Mouse (Mus musculus) gastrocnemius, postnatal 10 days (tissue): ENCODE results near the gene Sned1. TPM values are rescaled to one million over a fixed set of nuclear protein-coding genes. Genes with fewer than 3 reads are reported as not detected.
"Not testable (repeated sequence)": the region's sequence is repeated elsewhere in the genome, so short reads cannot be mapped to it uniquely, and the experiment has no call there.

Experiments used
- DNase-seq: peaks from one replicate; pipeline ENCODE4 v3.0.0; 2021; ENCODE audit warnings: mixed read lengths
- total RNA-seq, 2 experiments: library from RNA; stranded (reverse); gene quantifications; 2 replicates each; pipeline ENCODE4 v1.2.3; 2021

Gene Sned1
- total RNA-seq, 2 experiments from 2014 or later = 5.9 to 9.7 TPM

DNA sequence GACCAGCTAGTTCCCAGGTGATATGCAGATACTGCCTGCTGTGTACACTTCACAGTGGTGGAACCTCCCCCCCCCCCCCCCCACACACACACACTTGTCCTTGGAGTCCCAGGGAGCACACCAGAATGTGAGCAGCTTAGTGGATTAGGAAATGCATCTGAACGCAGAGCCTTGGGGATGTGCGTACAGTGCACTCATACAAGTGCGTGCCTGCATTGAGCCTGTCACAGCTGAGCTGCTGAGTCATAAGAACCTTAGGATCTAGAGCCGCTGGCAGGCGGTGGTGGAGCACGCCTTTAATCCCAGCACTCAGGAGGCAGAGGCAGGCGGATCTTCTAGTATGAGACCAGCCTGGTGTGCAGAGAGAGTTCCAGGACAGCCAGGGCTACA is 7.7 kb upstream of the Sned1 start:
- no peak for DNase-seq

DNA sequence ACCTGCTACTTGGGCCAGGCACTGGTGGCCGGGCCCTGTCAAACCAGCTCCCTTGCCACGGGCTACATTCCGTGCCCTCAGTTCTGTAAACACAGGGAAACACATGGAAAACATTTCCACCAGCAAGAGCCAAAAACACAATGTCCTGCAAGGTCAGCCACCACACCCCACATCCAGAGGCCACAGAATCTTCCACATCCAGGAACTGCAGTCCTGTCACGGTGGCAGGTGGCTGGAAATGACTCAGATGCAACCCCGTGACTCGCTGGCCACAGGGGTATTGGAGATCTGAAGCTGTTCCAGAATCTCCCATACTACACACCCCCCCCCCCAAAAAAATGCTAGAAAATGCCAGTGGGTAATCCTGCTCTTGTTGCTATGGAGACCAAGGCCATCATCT is 6.4 kb upstream of the Sned1 start:
- DNase-seq = no peak

DNA sequence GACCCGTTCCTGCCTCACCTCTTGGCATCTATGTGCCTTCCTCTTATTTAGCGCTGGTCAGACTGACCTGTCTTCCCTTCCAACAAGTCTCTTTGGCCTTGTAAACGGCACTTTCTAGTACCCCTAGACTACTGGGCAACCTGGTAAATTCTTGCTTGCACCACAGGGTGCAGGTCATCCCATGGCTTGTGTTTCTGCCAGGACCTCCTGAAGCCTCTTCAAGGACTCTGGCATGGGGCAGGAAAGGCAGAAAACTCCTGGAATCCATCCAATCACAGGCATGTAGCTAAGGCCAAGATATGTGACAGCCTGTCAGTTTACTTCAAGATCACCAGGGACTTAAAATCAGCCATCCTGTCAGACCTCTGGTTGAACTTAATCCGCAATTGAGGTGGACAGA is 6.0 kb upstream of the Sned1 start:
- DNase-seq = no peak

DNA sequence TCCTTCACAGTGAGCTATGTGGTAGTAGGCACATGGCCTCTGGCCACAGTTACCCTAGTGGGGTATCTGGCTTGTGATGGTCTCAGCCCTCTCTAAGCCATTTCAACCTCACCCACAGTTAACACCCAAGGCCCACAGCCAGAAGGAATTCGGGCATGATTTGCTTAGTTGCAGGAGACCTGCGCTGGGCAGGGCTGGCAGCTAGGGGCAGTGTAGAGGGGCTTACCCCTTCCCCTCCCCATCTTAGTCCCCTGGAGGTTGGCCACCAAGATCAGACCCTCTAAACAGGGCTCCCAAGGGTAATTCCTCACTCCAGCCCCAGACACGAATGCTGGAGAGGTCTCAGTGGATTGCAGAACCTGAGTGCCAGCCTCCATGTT is 894 bp downstream of the Sned1 start:
- no peak for DNase-seq

DNA sequence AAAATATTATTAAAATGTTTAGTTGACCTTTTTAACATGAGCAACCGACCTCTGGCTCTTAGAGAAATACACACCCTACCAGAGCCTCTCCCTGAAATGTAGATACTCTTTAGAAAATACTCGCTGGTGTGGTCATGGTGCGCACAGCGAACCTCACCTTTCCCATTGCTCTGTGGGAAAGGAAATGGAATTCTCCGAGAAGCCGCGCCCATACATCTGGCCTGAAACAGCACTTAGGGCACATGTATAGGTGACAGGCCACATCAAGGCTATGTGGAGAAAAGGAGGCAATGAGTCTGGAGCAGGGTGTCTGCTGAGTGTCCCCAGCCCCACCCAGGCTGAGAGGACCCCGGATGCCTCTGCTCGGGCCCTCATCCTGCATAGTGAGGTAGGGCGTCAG is 2.0 kb downstream of the Sned1 start:
- no peak for DNase-seq

DNA sequence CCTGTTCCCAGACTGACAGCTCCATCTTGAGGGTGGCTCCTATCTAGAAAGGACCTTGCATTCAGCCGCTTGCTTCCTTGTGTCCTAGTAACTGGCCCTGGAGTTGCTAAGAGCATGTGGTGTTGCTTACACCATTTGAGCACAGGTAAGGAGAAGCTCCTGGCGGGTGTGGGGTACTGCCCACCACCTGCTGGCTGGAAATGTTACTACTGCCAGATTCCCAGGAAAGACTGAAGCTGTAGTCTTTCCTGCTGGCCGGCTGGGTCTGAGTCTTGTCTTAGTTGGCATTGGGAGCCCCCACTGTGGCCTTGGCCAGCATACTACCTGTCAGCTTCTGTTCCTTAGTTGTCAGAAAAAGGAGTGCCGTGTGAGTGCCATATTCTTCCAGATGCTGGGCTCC is 2.6 kb downstream of the Sned1 start:
- no peak for DNase-seq

DNA sequence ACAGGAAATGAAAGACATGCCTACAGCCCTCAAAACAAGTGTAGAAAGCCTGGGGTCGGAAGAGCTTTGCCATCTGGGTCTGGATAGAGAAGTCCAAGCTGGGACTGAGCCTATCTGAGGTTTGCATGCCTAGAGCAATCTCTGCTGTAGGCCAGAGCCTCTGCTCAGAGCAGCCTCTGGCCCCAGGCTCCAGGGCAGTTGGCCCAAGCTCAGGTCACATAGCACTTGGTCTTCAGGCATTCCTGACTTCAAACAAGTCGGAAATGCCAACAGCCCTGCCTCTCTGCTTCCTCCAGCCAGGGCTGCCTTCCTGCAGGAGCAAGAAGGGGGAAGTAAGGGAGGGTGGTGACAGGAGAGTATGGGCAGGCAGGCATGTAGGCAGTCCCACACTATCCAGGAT is 10.3 kb downstream of the Sned1 start:
- no peak for DNase-seq

DNA sequence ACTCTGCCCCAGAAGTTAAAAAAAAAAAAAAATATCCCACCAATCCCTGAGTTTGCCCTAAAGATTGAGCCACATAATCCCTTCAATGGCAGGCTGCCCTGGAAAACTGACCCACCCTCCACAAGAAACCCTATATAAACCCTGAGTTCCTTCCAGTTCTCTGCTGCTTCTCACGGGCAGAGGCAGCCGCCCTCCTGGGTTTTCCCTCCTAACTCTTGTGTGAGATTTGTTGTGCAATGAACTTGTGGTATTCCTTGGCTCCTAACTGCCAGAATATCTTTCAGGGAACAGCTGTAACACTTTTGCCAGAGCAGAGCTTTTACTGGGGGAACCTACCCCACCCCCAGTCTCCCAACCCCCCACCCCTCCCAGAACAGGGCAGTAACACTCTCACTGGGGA is 16.9 kb downstream of the Sned1 start:
- DNase-seq = no peak

DNA sequence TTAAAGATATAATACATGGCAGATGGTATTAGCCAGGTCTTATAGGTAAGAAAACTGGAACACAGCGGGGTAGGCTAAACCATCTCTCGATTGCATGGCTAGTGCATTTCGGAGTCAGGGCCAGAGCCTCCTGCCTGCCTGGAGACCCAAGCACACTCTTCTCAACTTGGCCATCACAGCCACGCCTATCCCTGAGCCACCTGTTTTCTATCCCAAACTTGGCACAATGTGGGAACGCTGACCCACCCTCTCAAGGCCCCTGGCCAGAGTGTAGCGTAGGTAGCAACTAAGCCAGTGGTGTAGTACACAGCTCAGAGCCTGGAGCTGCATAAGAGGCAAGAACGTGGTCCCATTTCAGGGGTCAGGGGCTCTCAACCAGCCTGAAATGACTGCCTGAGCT is 20.1 kb downstream of the Sned1 start:
- no peak for DNase-seq

DNA sequence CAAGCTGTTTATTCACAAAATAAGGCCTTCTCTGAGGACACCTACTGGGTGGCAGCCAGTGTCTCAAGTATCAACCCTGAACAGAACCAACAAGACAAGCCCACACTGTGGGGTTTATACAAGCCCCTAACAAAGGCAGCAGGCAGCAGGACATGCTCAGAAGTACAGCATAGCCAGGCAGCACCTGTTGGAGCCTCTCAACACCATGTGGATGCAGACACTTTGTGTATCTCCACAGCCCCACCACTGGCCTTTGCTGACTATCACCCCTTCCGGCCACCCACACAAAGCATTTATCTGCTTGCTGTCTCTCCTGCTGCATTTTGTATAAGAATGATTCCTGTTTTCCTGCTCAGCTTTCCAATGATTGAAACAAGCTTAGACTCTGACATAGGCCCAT is 21.9 kb downstream of the Sned1 start:
- DNase-seq = no peak

DNA sequence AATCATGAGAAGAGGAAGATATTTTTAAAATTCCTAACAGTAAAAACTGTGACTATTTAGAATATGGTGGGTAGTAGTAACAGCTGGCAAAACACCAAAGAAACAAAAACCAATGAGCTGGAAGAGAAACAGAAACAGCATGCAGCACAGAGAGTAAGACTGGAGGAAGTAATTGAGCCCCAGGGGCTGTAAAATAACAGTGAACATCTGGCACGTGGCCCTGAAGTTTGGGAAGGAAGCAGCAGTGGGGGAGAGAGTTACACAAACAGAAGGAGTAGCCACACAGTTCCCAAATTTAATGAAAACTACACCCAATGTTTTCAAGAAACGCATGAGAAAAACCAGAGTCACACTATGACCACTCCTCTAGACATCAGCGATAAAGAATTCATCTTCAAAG is 31.6 kb downstream of the Sned1 start:
- DNase-seq = no peak

DNA sequence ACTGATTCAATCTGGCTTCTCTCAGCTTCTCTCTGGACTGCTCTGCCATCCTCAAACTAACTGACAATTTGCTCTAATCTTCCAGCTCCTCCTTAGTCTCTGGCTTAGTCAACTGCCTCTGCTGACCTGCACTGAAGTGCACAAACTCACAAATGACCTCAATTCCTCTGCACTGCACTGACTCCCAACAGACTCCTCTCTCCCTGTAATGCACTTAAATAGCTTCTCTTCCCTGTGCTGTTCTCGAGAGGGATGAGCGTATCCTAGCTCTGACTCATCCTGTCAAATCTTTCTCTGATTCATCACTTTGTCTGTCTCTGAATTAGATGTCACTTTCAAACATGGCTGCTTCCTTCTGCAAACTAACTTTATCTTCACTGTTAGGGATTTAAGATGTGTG is 32.6 kb downstream of the Sned1 start:
- DNase-seq = no peak

DNA sequence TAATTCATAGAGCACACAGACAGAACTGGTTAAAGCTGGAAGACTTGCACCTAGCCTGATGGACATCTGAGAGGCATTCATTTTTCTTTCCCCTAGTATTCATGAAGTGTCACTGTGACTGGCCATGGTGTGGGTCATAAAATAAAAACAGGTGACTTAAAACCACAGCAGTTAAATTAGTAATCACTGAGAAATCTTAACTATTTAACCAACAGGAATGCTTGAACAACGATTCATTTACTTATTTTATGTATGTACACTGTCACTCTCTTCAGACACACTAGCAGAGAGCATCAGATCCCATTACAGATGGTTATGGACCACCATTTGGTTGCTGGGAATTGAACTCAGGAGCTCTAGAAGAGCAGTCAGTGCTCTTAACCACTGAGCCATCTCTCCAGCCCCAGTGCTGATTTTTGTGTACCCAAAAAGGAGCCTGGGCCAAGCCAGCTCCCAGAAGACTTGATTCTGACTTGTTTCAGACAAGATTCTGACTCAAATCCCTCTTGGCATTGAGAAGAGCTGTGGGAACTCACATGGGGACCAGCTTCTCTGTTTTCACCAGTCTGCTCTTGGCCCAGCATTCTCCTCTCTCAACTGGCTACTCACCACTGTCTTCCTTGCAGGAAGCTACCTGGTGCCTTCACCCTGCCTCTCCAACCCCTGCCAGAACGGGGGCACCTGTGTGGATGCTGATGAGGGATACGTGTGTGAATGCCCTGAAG is 35.0 kb downstream of the Sned1 start:
- DNase-seq = no peak

DNA sequence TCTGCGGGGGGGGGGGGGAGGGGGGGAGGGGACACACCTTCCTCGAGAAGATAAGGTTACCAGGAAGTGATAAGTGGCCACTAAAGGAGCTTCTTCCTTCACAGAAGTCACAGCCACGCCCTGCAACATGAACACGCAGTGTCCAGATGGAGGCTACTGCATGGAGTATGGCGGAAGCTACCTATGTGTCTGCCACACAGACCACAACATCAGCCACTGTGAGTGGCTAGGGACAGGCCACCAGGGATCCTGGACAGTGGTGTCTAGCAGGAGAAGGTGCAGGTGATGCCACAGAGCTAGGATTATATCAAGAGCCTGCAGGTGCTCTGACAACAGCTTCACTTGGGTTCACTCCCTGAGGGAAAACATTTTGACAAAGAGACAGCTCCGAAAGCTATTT is 36.1 kb downstream of the Sned1 start:
- no peak for DNase-seq

DNA sequence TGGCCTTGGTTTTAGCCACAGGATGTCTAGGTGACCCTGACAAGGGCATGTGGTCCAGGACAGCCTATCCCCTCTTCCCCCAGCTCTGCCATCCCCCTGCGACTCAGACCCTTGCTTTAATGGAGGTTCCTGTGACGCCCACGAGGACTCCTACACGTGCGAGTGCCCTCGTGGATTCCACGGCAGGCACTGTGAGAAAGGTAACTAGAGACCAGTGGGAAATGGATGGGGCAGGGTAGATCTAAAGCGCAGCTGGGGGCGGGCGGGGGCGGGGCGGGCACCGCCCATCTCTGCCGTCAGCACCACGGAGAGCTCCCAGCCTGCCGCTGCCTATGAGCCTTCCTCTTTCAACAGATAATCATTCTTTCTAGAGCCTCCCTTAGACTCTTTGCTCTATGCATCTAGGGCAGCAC is 36.8 kb downstream of the Sned1 start:
- DNase-seq = peak; percentile 32

DNA sequence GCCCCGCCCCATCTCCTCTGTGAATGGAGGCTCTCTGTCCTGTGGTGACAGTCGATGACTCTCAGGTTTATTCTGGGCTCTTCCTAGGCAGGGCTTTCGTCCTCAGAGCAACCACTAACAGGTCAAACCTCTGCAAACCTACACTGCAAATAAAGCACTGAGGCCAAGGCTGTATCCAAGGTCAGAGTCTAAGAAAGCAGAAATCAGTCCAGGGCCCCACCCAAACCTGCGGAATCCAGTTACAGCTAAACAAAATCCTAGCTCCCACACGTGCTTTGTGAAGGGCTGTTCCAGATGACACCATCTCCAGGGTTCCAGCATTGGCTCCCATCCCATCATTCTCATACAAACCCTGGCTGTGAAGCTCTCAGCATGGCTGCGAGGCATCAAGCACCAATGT is 39.9 kb downstream of the Sned1 start:
- DNase-seq = no peak

DNA sequence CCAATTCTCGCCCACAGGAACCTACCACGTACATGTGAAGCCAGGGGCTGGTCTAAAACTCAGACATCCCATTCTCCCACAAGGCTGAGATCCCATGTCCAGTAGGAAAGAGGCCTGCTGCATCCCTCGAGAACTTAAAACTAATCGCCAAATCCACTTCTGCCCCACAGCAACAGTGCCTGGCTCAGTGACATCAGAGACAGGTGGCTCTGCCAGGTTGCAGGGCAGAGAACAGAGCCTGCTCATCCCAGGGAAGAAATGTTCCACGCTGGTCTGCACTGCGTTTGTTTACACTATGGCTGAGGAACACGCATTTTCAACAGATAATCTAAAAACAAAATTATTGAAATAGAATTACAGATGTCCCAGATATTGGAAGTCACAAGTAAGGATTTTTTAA is 41.4 kb downstream of the Sned1 start:
- no peak for DNase-seq

DNA sequence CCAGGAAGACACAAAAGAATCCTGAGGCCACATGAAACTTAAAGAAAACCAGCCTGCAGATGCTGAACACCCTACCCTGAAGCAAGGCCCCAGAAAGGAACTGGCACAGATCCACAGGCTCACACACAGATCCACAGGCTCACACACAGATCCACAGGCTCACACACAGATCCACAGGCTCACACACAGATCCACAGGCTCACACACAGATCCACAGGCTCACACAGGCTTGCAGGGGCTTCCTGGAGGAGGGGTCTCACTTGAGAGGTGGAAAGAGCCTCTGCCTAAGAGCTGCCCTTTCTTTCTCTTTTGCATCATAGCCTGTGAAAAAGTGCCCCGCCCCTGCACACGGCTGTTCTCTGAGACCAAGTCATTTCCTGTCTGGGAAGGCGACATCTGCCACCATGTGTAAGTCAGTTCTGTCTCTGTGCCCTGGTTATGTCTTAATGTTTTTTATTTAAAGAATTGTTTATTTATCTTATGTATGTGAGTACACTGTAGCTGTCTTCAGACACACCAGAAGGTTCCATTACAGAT is 54.1 kb downstream of the Sned1 start:
- DNase-seq = no peak

DNA sequence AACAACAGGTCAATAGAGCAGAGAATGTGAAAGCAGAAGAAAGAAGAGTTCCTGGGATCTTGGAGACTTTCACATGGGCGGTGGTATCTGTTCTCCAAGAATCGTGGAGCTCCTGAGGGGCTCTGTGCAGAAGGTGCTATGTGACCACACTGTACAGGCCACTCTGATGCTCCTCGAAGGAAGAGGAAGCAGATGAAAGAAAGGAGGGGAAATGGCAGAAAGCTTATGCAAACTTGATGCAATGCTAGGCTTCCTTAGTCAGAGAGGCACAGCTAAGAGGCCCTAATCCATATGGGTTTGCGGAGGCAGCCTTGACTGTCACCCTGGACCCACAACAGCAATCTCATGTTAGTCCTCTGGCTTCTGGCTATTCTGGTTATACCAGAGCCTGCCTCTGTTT is 55.3 kb downstream of the Sned1 start:
- no peak for DNase-seq

DNA sequence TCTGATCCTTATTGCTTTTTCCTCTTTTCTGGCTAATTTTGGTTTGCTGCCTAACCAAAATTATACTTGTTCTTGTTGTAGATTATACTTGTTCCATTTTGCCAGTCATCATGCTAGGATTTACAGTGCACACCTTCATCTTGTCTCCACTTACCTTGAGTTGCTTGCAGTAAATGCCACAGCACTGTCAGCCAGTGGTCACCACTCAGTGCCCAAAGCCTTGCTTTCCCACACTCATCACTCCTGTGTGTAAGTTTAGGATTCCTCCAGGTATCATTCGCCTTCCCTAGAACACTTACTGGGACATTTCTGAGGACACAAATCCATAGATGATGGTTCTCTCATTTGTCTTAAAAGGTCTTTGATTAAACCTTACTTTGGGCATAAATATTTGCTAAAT is 56.0 kb downstream of the Sned1 start:
- no peak for DNase-seq

DNA sequence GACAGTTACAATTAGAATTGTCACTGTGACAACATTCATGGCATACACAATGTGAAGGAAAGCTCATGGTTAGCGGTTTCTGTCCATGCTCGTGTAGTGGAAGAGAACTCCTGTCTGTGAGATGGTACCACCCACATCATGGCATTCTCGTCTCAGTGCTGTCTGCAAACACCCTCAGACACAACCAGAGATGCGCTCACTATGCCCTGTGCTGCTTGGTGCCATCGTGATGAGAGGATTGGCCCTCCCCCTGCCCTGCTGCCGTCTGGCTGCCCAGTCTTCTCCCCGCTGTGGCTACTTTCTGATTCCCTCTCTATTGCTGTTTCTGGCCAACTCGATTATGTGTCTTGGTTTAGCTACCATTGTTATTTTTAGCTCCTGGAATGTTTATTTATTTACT is 56.4 kb downstream of the Sned1 start:
- no peak for DNase-seq

DNA sequence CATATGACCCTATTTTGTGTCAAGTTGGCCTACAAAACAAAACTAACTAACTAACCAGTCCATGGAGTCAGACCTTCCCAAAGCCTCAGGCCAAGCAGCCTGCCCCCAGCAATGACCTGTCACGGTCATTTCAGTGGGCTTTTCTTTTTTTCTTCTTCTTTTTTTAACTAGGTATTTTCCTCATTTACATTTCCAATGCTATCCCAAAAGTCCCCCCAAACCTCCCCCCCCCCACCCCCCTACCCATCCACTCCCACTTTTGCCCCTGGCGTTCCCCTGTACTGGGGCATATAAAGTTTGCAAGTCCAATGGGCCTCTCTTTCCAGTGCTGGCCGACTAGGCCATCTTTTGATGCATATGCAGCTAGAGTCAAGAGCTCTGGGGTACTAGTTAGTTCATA is 58.9 kb downstream of the Sned1 start:
- not testable (repeated sequence) for DNase-seq

DNA sequence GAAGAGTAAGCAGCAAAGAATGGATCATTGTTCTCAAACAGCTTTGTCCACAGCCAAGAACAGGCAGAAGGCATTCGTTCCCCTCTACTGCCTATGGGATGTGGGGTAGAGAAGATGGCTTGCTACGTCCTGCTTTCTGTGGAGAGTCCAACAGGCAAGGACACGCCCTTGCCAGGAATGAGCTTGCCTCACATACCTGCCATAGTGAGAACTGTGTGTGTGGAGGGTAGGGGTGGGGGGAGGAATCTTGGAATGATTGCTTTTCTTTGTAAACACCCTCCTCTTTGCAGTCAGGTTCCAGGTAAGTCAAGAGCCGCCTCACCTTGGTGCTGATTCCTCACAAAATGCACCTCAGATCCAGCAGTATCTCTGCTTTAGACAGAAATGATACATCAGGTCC is 64.2 kb downstream of the Sned1 start:
- DNase-seq = no peak

DNA sequence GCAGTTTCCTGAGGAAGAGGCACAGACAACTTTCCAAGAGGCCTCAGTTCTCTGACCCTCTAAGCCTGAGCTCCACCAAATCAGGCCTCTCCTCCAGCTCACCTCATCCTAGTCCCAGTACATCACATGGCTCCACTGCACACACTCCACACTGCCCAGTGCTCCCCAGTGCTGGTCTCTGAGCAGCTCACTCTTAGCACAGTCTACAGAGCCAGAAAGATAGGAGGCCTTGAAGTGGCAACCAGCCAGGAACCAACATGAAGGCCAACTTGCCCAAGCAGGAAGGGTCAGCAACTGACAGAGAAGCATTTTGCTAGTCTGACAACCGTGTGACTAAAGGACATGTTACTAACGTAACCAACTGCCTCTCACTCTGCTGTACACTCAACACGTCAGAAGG is 64.9 kb downstream of the Sned1 start:
- DNase-seq = no peak
